Mouse (Mus musculus) adrenal gland (tissue): Measurements from ENCODE around the gene Olfr1442.
"Not testable (repeated sequence)": the region's sequence is repeated elsewhere in the genome, so short reads cannot be mapped to it uniquely, and the experiment has no call there.

Experiments used
- intact Hi-C: fragments of 180-260 bp; cut with DNase I; formaldehyde crosslinking; loops from one replicate; pipeline ENCODE4 v1.15.1; 2025
- long read RNA-seq, 2 experiments: library from polyadenylated mRNA; unstranded; transcript quantifications; one replicate each; pipeline ENCODE4 v2.0.0; 2020; ENCODE audit warnings: borderline replicate concordance in 1 of 2; ENCODE audit not compliant: insufficient replicate concordance in 1 of 2

Gene Olfr1442
- long read RNA-seq, experiment 1 = 0 reads
- long read RNA-seq, experiment 2 = 0 reads

DNA sequence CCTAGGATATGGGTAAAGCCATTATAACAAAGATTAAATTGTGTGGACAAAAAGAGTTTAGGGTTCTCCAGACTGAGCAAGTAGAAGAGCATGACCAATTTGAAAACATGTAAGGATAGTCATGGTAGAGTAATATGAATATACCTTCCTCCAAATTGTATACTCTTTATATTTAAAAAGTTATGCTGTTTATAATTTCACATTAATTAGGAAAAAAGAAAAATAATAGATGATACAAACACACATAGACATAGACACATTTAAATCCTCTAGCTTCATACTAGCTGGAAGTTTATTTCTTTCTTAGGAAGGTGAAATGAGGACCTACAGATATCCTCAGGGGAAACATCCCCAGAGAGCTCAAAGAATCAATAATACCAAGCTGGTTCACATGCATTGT, at the start of gene Olfr1442:
Olfr1442 (plus strand) TSS at position 301 of the 400 bp plus-strand sequence.
- intact Hi-C loops = no loop called here

DNA sequence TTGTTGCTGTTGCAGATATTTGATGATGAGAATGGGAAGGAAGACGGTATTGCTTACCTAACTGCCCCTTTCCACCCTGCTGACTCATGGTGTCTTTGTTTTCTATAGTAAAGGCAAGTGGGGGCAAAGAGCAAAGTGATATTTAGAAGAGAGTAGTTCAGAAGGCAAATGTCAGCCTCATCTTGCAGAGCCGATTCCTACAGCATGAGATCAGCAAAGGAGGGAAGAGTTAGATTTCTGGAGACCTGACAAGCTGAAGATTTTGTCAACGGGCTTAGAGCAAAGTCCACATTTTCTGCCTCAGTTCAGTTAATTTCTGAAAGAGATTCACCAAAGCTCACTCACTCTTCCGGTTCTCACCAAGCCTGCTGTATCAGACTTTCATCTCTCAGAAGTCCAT, 37.1 kb upstream of the Olfr1442 start, which contains the start of gene Glyat:
Glyat (plus strand) TSS at position 133 of the 400 bp plus-strand sequence.
- intact Hi-C loops = no loop called here

DNA sequence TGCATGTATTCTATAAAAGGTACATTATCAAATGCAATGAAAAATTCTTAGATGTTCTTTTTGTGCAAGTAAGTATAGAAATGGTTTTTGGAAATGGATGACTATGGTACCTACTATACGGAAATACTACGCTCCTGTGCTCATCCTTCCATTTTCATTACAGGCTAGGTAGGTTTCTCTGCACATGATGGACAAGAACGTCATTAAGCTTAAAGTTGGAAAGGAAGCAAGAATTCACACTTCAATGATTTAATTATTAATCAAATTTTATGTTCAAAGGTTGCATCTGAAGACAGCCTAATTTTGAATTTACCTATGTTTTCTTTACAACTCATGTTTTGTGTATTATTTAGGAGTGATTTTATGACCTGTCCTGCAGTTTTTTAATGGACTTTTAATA, 36.0 kb upstream of the Olfr1442 start:
- intact Hi-C loops = no loop called here

DNA sequence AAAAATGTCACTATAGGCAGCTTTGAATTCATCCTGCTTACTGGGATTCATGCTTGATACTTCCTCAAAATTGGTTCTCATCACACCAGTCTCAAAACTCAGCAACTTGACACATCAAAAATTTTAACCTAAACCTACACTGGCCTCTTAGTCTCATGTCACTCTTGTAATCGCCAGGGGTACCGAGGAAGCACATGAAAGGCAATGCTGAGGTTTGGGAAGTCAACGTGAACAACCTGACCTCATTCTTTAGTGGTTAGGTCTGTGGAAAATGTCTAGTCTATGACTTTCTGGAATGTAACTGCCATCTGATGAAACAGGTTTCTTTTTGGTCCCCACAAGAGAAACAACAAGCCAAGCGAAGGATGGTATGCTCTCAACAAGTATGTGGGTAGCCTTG, 35.3 kb upstream of the Olfr1442 start:
- intact Hi-C loops = no loop called here

DNA sequence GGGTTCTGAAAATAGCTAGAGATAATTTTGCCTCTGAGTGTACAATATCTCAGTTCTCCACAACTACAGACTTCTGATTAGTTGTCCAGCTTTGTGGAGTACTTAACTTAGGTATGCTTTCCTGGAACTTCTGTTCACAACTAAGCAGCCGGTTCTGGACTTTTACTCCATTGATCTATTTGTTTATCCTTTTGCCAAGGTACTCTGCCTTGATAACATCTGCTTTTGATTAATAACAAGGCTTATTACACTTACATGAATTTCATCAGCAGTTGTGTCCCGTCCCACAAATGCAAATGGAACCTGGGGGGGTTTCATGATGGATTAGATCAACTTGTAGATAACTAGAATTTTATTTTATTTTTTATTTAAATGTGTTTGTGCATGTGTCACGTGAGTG, 33.4 kb upstream of the Olfr1442 start:
- intact Hi-C loops = no loop called here

DNA sequence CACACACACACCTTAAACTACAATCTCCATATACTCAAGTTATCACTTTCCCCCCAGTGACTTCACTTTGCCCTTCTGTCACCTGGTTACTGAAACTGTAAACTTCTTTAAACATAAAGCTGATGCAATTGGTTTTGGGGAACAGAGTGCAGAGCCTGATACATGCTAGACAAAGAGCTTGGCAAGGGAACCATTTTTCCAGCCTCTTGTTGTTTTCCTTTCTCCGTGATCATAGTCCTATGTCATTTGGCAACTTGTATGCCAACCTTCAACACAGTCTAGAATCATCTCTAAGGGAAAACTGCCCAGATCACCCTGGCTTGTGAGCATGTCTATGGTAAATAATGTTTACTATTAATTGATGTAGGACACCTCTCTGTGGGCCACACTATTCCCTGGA, 32.2 kb upstream of the Olfr1442 start:
- intact Hi-C loops = no loop called here

DNA sequence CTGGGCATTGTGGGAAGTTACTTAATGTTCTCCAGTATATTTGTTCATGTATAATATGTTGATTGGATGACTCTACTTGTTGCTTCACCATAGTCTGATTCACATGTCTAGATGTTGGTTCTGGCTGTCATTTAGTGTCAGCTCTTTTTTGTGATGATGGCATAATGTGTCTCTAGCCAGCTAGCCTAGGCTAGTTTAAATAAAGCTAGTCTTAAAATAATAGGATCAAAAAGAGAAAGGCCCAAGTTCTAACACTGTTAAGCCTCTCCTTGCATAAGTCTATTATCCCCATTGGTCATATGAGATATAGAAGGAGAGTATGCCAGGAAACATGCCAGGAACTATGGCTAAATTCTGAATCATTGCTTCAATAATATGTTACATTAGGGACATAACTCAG, 20.7 kb upstream of the Olfr1442 start:
- intact Hi-C loops = no loop called here

DNA sequence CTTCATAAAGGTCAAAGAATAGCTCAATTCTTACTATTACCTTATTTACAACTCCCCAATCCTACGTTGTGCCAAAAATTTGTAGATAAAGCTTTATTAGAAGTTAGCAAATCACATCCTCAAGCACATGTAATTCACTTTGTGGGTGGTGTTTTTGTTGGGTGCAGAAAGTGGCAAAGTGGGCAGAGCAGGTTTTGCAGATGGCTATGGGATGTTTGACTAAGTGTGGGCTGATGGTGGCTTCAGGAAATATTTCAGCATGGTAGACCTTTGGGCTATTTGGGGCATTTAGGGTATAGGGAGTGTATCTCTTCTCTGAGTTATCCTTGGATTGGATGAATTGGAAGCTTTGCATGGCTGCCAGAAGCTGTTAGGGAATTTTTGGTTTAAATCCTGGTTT, 4.1 kb upstream of the Olfr1442 start:
- intact Hi-C loops = no loop called here

DNA sequence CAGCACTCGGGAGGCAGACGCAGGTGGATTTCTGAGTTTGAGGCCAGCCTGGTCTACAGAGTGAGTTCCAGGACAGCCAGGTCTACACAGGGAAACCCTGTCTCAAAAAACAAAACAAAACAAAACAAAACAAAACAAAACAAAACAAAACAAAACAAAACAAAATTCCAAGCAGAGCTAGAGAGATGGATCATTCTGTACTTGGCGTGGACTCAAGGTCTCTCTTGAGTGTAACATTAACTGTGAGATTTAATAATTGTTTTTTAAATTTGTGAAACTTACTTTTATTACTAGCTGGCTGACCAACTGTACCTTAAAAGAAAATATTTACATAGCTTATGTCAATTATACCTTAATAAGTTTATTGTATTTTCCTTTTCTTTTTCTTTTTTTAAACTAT, 1.6 kb upstream of the Olfr1442 start:
- intact Hi-C loops = not testable (repeated sequence)

DNA sequence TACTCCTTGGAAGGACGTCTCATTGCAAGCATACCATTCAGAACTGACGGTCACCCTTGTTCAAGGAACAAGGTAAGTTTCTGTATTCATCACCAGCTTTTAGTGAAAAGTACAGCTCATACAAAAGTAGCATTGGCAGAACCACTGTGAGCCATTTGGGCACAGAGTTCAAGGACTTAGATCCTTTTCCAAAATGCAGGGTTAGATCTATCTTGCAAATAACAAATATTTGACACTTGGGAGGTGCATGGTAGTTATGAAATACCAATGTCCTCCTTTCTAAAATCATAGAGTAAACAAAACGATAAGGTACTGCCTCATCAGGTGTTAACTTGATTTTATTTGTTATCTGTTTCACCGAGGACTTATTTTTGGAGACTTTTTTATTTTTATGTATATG, 812 bp downstream of the Olfr1442 start:
- intact Hi-C loops = no loop called here

DNA sequence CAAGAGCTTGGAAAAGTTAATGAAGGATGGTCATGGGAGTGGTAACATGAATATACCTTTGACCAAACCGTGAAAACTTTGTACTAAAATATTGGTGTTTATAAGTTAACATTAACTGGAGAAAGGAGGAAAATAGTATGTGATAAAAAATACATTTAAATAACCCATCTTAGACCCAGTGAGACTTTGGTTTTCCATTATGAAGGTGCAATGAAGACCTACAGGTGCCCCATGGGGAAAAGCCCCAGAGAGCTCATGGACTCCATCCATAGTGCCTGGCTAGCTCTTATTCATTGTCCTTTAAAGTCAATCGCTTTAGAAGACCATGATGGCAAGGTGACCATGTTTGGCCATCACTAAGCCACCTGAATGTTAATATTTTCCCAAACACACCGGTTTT, 7.6 kb downstream of the Olfr1442 start, which contains the start of gene Olfr1443:
Olfr1443 (plus strand) TSS at position 301 of the 400 bp plus-strand sequence.
- intact Hi-C loops = no loop called here

DNA sequence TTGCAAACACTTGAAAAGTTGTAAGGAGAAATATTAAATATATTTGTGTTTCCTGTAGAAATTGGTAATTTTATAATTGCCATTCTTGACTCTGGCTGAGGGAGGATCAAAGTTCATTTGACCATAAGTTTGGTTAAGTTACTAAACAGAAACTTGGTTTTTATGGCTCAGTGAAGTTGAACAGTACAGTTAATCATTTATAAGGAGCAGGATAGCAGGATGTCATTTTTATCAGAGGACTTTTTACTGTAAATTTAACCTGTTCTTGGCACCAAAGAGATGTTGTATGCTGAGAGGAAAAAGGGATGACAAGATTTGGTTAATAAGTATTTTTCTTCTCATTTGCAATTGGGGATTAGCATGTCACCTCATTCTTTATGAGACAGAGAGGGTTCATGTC, 14.4 kb downstream of the Olfr1442 start:
- intact Hi-C loops = no loop called here

DNA sequence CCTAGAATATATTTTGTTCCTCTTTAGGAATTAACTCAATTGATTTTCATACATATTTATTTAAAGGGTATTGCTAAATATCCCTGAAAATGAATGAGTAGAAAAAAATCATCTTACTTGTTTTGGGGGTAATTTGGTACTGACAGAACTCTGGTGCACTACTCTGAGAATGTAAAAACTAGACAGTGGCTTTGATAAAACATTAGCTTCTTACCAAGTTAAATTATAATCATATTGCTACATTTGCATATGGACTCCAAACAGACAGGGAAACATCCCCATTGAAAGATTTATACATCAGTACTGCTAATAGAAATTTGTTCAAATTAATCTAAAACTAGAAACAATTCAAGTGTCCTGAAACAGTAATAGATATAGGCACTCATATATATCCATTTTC, 15.0 kb downstream of the Olfr1442 start:
- intact Hi-C loops = no loop called here

DNA sequence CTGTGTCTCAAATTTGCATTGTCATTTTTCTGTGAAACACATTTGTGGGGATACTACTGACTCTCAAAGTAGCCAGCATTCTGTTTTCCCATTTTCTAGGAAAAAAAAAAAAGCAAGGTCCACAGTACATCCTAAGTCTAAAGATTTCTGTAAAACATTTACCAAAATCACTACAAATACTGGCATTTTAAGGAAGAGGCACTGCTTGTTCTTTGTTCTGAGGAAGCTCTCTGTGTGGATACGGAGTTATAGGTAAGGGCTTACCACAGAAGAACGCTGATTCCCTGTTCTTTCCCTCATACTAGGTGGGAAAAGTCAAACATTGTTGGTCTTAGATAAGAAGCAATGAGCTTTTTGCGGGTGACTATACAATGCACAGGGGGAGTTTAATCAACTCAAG, 25.4 kb downstream of the Olfr1442 start, which contains the start of gene Keg1:
Keg1 (plus strand) TSS at position 197 of the 400 bp plus-strand sequence.
- intact Hi-C loops = no loop called here

DNA sequence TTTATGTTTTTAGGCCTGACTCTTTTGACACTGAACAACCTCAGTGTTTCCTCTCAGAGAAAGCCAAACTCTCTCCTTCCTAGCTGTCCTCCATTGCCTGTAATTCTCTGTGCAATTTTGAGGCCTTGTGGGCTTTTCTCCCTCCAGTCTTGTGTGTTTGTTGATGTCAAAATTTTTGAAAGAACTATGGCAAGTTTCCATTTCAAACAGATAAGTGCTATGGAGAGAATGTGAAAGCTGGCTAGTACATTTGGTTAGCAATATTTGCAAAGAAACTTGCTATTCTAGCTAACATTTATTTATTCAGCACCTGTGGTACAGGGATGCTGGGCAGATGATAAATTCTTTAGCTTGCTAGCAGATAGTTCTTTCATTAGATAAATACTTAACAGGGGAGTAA, 26.0 kb downstream of the Olfr1442 start:
- intact Hi-C loops = no loop called here

DNA sequence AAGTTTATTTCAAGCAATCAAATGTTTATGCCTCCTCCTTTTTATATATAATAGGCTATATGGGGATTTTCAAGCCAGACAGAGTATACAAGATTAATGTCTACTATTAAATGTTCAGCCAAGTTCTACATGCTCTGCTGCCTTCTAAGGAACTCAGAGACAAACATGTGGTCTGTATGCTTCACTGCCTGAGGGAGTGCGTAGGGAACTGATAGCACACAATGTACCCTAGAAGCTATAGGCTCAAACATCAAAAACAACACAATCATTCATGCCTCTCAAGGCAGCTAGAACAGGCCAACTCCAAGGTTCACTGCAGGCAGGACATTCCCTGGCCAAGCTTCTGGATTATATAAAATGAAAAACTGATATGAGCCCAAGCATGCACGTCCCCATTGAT, 38.2 kb downstream of the Olfr1442 start:
- intact Hi-C loops = no loop called here

DNA sequence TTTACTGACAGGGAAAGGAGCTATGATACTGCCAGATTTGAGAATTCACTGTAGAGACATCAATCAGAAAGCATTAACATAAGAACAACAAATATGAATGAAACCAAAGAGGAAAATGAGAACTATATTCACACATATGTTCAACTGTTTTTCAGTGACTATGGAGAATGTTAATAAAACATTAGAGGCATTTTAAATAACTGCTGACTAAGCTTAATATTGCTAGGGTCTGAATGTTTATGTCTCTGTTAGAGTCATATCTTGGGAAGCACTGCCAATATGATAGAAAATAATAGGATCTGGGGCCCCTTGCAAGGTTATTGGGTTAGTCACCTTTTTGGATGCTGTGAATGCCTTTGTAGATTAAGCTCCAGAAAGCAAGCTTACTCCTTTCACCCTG, 38.7 kb downstream of the Olfr1442 start:
- intact Hi-C loops = no loop called here

DNA sequence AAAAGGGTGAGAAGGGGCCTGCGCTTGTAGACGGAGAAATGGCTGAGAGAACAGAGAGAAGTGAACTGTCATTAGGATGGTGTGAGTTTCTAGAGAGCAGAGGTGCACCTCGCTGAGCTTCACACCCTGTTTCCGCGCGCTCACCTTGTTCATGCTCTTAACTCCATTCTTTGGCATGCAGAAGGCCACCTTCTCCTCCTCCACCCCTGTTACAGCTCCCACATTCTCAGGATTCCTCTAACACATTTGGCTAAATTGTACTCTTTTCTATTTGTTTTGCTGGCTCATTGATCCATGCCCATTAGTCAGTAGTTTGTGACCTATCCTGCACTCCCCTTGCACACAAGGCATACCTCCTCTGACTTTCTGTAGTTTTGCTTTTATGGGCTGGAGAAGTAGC, 49.0 kb downstream of the Olfr1442 start:
- intact Hi-C loops = no loop called here

DNA sequence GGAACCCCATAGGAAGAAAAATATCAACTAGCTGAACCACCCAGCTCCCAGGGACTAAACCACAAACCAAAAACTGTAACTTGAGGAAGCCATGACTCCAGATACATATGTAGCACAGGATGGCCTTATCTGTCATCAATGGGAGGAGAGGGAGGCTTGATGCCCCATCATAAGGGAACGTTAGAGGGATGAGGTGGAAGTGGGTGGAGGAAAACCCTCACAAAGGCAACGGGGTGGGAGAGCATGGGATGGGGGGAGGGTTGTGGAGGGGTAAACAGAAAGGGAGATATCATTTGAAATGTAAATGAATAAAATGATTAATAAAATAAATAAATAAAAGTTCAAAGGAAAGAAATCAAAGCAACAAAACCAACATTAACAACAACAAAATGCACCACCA, 50.2 kb downstream of the Olfr1442 start:
- intact Hi-C loops = loop anchor here (5.0 kb wide), 2 partner anchors 77 to 102 kb away; partner anchors contain the start of genes Lpxn and Zfp91

DNA sequence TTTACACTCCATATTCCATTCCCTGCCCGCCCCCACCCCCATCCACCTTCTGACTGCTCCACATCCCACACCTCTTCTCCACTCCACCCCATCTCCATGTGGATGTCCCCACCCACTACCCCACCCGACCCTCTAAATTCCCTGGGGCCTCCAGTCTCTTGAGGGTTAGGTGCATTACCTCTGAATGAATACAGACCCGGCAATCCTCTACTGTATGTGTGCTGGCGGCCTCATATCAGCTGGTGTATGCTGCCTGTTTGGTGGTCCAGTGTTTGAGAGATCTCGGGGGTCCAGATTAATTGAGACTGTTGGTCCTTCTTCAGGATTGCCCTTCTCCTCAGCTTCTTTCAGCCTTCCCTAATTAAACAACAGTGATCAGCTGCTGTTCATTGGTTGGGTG, 50.7 kb downstream of the Olfr1442 start:
- intact Hi-C loops = loop anchor here (5.0 kb wide), 2 partner anchors 76 to 101 kb away; partner anchors contain the start of genes Lpxn and Zfp91

DNA sequence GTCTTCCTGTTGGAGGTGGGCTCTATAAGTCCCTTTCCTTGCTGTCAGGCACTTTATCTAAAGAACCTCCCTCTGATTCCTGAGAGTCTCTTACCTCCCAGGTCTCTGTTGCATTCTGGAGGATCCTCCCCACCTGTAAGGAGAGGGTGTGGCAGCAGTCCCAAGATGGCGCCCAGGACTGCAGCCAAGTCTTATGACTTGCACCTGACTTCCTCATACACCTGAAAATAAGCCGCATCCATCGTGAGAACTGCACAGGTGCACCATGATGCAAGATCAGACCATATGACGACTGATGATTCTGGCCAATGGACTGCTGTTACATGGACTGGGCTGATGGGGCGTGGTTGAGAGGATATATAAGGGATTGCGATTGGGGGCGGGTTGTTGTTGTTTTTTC, 51.4 kb downstream of the Olfr1442 start:
- intact Hi-C loops = loop anchor here (5.0 kb wide), 2 partner anchors 76 to 101 kb away; partner anchors contain the start of genes Lpxn and Zfp91

DNA sequence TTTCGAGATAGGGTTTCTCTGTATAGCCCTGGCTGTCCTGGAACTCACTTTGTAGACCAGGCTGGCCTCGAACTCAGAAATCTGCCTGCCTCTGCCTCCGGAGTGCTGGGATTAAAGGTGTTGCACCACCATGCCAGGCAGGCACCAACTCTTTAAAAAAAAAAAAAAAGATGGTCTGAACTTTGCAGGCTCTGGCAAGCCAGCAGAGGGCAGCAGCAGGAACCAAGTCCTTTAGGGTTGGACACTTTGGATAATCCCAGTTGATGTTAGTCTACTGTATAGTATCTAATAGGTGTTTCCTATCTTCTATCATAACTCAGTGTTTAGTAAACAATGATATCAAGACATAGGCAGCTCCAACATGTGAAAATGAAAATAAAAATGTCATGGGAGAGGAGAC, 52.1 kb downstream of the Olfr1442 start:
- intact Hi-C loops = loop anchor here (5.0 kb wide), 2 partner anchors 75 to 100 kb away; partner anchors contain the start of genes Lpxn and Zfp91

DNA sequence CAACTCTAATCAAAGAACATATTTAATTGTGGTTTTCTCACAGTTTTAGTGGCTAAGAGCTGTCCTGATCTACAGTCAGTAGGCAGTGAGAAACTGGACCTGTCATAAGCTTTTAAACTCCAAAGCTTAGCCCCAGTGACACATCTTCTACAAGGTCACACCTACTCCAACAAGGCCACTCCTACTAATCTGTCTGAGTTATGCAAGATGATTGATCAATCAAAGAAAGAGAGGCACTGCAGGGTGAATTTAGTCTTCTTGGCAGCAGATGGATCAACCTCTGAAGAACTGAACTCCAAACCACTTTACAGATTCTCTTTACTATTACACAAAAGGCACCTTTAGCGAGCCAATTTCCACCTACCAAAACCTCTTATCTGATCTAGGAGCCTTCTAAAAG, 55.6 kb downstream of the Olfr1442 start:
- intact Hi-C loops = no loop called here
